Mouse (Mus musculus) heart, embryonic 12.5 days (tissue): ENCODE measurements around the gene Col23a1. TPM values are rescaled to one million over a fixed set of nuclear protein-coding genes. Genes with fewer than 3 reads are reported as not detected.

Experiments
- ATAC-seq: fragments of 200-750 bp; cut with Nextera tagmentation; 2 replicates; pipeline ENCODE4 v1.8.0; 2017; ENCODE audit warnings: moderate TSS enrichment, moderate library complexity; ENCODE audit not compliant: insufficient number of reproducible peaks, low FRiP score
- H3K27ac ChIP-seq: fragments of 300-500 bp; sonication (generic); 2 replicates; pipeline ENCODE4 v1.5.1; 2016; ENCODE audit warnings: mild to moderate bottlenecking, moderate library complexity; ENCODE audit not compliant: poor library complexity, severe bottlenecking
- H3K27me3 ChIP-seq: fragments of 300-500 bp; sonication (generic); replicated peaks from 2 replicates; pipeline ENCODE4 v1.6.1; 2016; ENCODE audit warnings: mild to moderate bottlenecking, moderate library complexity
- H3K36me3 ChIP-seq: fragments of 300-500 bp; sonication (generic); 2 replicates; pipeline ENCODE4 v1.6.1; 2016; ENCODE audit warnings: mild to moderate bottlenecking, moderate library complexity
- H3K4me1 ChIP-seq: fragments of 300-500 bp; sonication (generic); replicated peaks from 2 replicates; pipeline ENCODE4 v1.6.1; 2016; ENCODE audit warnings: mild to moderate bottlenecking
- H3K4me2 ChIP-seq: fragments of 300-500 bp; sonication (generic); 2 replicates; pipeline ENCODE4 v1.6.1; 2016; ENCODE audit warnings: mild to moderate bottlenecking, moderate library complexity
- H3K4me3 ChIP-seq: fragments of 300-500 bp; sonication (generic); 2 replicates; pipeline ENCODE4 v1.5.1; 2016; ENCODE audit warnings: mild to moderate bottlenecking
- H3K9ac ChIP-seq: fragments of 300-500 bp; sonication (generic); 2 replicates; pipeline ENCODE4 v1.6.1; 2016; ENCODE audit warnings: mild to moderate bottlenecking, moderate library complexity
- H3K9me3 ChIP-seq: fragments of 300-500 bp; sonication (generic); replicated peaks from 2 replicates; pipeline ENCODE4 v1.6.1; 2016; ENCODE audit warnings: mild to moderate bottlenecking, moderate library complexity
- WGBS: fragments of 180-500 bp; shearing (Covaris S2); methylation state at CpG from one replicate; pipeline ENCODE4 v1.1.7; 2016; 5-methylcytosine and 5-hydroxymethylcytosine counted together
- polyA plus RNA-seq: library from polyadenylated mRNA; unstranded; fragments of >200 nt; fragmentation: Nextera tagmentation; extraction: Ambion mirVana; gene quantifications from 2 replicates; pipeline ENCODE4 v1.2.1, GENCODE M21; 2016

Col23a1 gene
- polyA plus RNA-seq, 1 experiment from 2014 or later = 16.4 TPM

- 83% methylated on average over 8 of the region's 8 CpGs for WGBS
- Histone ChIP-seq H3K27ac (no peak overlapping the region), H3K4me1 (no peaks in the 10 kb centered on the region), H3K27me3 (peaks cover 21% of the 10 kb centered on the region; the same call in 1 of the 2 replicates), H3K4me2 (no peak overlapping the region), H3K4me3 (no peak overlapping the region), H3K9ac (no peak overlapping the region), H3K9me3 (no peaks in the 10 kb centered on the region), H3K36me3 (no peaks in the 10 kb centered on the region)
- ATAC-seq = no peak
Measured at GRCm38 (mm10) chr11:51407351-51407750, 117.6 kb downstream of the Col23a1 start.

- no peak overlapping the region for H3K27ac ChIP-seq
- H3K4me2 ChIP-seq = no peak overlapping the region
- H3K9ac ChIP-seq = no peak overlapping the region
- H3K36me3 ChIP-seq = no peaks in the 10 kb centered on the region
- ATAC-seq = no peak
- no peaks in the 10 kb centered on the region for H3K4me1 ChIP-seq
- no peak overlapping the region for H3K4me3 ChIP-seq
- H3K27me3 ChIP-seq = 0 out of 2 replicates have a peak, but pooled peaks cover 11% of the 10 kb centered on the region
- WGBS = 85% methylated on average over 12 of the region's 12 CpGs
- H3K9me3 ChIP-seq = no peaks in the 10 kb centered on the region
Measured at GRCm38 (mm10) chr11:51410771-51411170, 121.1 kb downstream of the Col23a1 start.

- Histone ChIP-seq H3K4me2 (no peak overlapping the region), H3K36me3 (no peaks in the 10 kb centered on the region), H3K4me1 (peaks cover 8% of the 10 kb centered on the region; the same call in 1 of the 2 replicates), H3K9ac (no peak overlapping the region), H3K27ac (no peak overlapping the region), H3K27me3 (peaks cover 18% of the 10 kb centered on the region; the same call in 1 of the 2 replicates), H3K9me3 (no peaks in the 10 kb centered on the region), H3K4me3 (no peak overlapping the region)
- 79% methylated on average over 7 of the region's 7 CpGs for WGBS
- no peak for ATAC-seq
Measured at GRCm38 (mm10) chr11:51414520-51414919, 124.8 kb downstream of the Col23a1 start.

GRCm38 (mm10) chr11:51415049-51415688 is 125.4 kb downstream of the Col23a1 start:
- ATAC-seq = no peak
- Histone ChIP-seq H3K4me1 (peaks cover 8% of the 10 kb centered on the region; the same call in 1 of the 2 replicates), H3K4me2 (no peak overlapping the region), H3K27me3 (peaks cover 18% of the 10 kb centered on the region; the same call in 1 of the 2 replicates), H3K4me3 (no peak overlapping the region), H3K9ac (no peak overlapping the region), H3K36me3 (no peaks in the 10 kb centered on the region), H3K9me3 (no peaks in the 10 kb centered on the region), H3K27ac (no peak overlapping the region)
- 63% methylated on average over 7 of the region's 7 CpGs for WGBS

- H3K27ac ChIP-seq = peak overlapping the region; percentile 27; the same call in 1 of the 2 replicates
- ATAC-seq = peak; percentile 33
- H3K4me3 ChIP-seq = no peak overlapping the region
- no peak overlapping the region for H3K4me2 ChIP-seq
- 21% methylated on average over 3 of the region's 3 CpGs for WGBS
- peaks cover 7% of the 10 kb centered on the region; the same call in 1 of the 2 replicates for H3K27me3 ChIP-seq
- no peak overlapping the region for H3K9ac ChIP-seq
- no peaks in the 10 kb centered on the region for H3K9me3 ChIP-seq
- no peaks in the 10 kb centered on the region for H3K36me3 ChIP-seq
- peaks cover 19% of the 10 kb centered on the region for H3K4me1 ChIP-seq
Measured at GRCm38 (mm10) chr11:51418807-51419206, 129.1 kb downstream of the Col23a1 start.

GRCm38 (mm10) chr11:51421878-51422277 is 132.2 kb downstream of the Col23a1 start:
- no peak for ATAC-seq
- H3K9me3 ChIP-seq = no peaks in the 10 kb centered on the region
- H3K4me3 ChIP-seq = no peak overlapping the region
- no peak overlapping the region for H3K27ac ChIP-seq
- H3K36me3 ChIP-seq = no peaks in the 10 kb centered on the region
- no peak overlapping the region for H3K4me2 ChIP-seq
- no peak overlapping the region for H3K9ac ChIP-seq
- peaks cover 26% of the 10 kb centered on the region for H3K4me1 ChIP-seq
- H3K27me3 ChIP-seq = peaks cover 7% of the 10 kb centered on the region; the same call in 1 of the 2 replicates
- 67% methylated on average over 2 of the region's 2 CpGs for WGBS

GRCm38 (mm10) chr11:51422713-51423112 is 133.0 kb downstream of the Col23a1 start:
- H3K4me3 ChIP-seq = no peak overlapping the region
- no peak overlapping the region for H3K9ac ChIP-seq
- peaks cover 26% of the 10 kb centered on the region for H3K4me1 ChIP-seq
- H3K27me3 ChIP-seq = peaks cover 4% of the 10 kb centered on the region; the same call in 1 of the 2 replicates
- WGBS = 76% methylated on average over 14 of the region's 14 CpGs
- no peak for ATAC-seq
- H3K9me3 ChIP-seq = no peaks in the 10 kb centered on the region
- no peak overlapping the region for H3K27ac ChIP-seq
- H3K4me2 ChIP-seq = no peak overlapping the region
- no peaks in the 10 kb centered on the region for H3K36me3 ChIP-seq

GRCm38 (mm10) chr11:51426155-51426554 is 136.4 kb downstream of the Col23a1 start:
- H3K9ac ChIP-seq = no peak overlapping the region
- H3K36me3 ChIP-seq = no peaks in the 10 kb centered on the region
- H3K27me3 ChIP-seq = peaks cover 23% of the 10 kb centered on the region
- WGBS = 75% methylated on average over 3 of the region's 3 CpGs
- ATAC-seq = no peak
- H3K27ac ChIP-seq = no peak overlapping the region
- H3K9me3 ChIP-seq = no peaks in the 10 kb centered on the region
- H3K4me3 ChIP-seq = no peak overlapping the region
- H3K4me2 ChIP-seq = no peak overlapping the region
- H3K4me1 ChIP-seq = peaks cover 18% of the 10 kb centered on the region

GRCm38 (mm10) chr11:51429428-51430179 is 139.9 kb downstream of the Col23a1 start:
- H3K27ac ChIP-seq = no peak overlapping the region
- no peak overlapping the region for H3K4me2 ChIP-seq
- WGBS = 48% methylated on average over 16 of the region's 16 CpGs

GRCm38 (mm10) chr11:51430180-51430578 is 140.5 kb downstream of the Col23a1 start:
- H3K4me1 ChIP-seq = peaks cover 7% of the 10 kb centered on the region; the same call in 1 of the 2 replicates
- peaks cover 7% of the 10 kb centered on the region; the same call in 1 of the 2 replicates for H3K9me3 ChIP-seq
- no peak overlapping the region for H3K27ac ChIP-seq
- peaks cover 29% of the 10 kb centered on the region for H3K27me3 ChIP-seq
- 31% methylated on average over 8 of the region's 8 CpGs for WGBS
- H3K4me2 ChIP-seq = no peak overlapping the region
- no peak overlapping the region for H3K4me3 ChIP-seq
- H3K36me3 ChIP-seq = no peaks in the 10 kb centered on the region
- no peak overlapping the region for H3K9ac ChIP-seq
- ATAC-seq = no peak

More at GRCm38 (mm10) chr11:51429428-51430179, 139.9 kb downstream of the Col23a1 start:
- H3K4me1 ChIP-seq = peaks cover 7% of the 10 kb centered on the region; the same call in 1 of the 2 replicates
- H3K9ac ChIP-seq = no peak overlapping the region
- peaks cover 29% of the 10 kb centered on the region for H3K27me3 ChIP-seq
- no peak for ATAC-seq
- no peaks in the 10 kb centered on the region for H3K36me3 ChIP-seq
- no peak overlapping the region for H3K4me3 ChIP-seq
- H3K9me3 ChIP-seq = 0 out of 2 replicates have a peak, but pooled peaks cover 4% of the 10 kb centered on the region

GRCm38 (mm10) chr11:51431287-51431686 is 141.6 kb downstream of the Col23a1 start:
- Histone ChIP-seq H3K4me3 (no peak overlapping the region), H3K4me2 (no peak overlapping the region), H3K4me1 (peaks cover 2% of the 10 kb centered on the region; the same call in 1 of the 2 replicates), H3K27me3 (peaks cover 29% of the 10 kb centered on the region), H3K9ac (no peak overlapping the region), H3K9me3 (peaks cover 10% of the 10 kb centered on the region), H3K27ac (no peak overlapping the region), H3K36me3 (no peaks in the 10 kb centered on the region)
- no peak for ATAC-seq
- WGBS = 76% methylated on average over 3 of the region's 3 CpGs
